Mouse (Mus musculus): ENCODE results near the gene Mgat2.

Gene Mgat2

GRCm38 (mm10) chr12:69181800-69182199 is 2.2 kb upstream of the Mgat2 start:
- DNase-seq, result no peak

GRCm38 (mm10) chr12:69184342-69185295 is 662 bp downstream of the Mgat2 start:
- no peak for DNase-seq

- no peak for DNase-seq
Observed at GRCm38 (mm10) chr12:69185371-69185770, 1.4 kb downstream of the Mgat2 start.

GRCm38 (mm10) chr12:69186811-69187471 is 3.0 kb downstream of the Mgat2 start:
- DNase-seq, result no peak

GRCm38 (mm10) chr12:69190074-69190473 is 6.1 kb downstream of the Mgat2 start:
- DNase-seq, result no peak

- DNase-seq, result no peak
Observed at GRCm38 (mm10) chr12:69190522-69190921, 6.6 kb downstream of the Mgat2 start.

- DNase-seq, result no peak
Observed at GRCm38 (mm10) chr12:69191396-69191795, 7.4 kb downstream of the Mgat2 start.

- DNase-seq, result no peak
Observed at GRCm38 (mm10) chr12:69192637-69193036, 8.7 kb downstream of the Mgat2 start.

- no peak for DNase-seq
Observed at GRCm38 (mm10) chr12:69196444-69197377, 12.8 kb downstream of the Mgat2 start, which contains the start of gene Gm49383. Gene Gm49383 (minus strand): TSS chr12:69197104.

GRCm38 (mm10) chr12:69197378-69198163 is 13.6 kb downstream of the Mgat2 start:
- DNase-seq, result peak; percentile 56 to 62

- peak in 1 of 2 experiments; percentile 52 for DNase-seq
Observed at GRCm38 (mm10) chr12:69198164-69198535, 14.2 kb downstream of the Mgat2 start, which contains the start of gene Dnaaf2. Gene Dnaaf2 (minus strand): TSS chr12:69198429.

- DNase-seq, result no peak
Observed at GRCm38 (mm10) chr12:69198985-69199384, 15.0 kb downstream of the Mgat2 start.

GRCm38 (mm10) chr12:69204052-69204833 is 20.3 kb downstream of the Mgat2 start, which contains the start of gene Gm49384:
Gene Gm49384 (minus strand): TSS chr12:69204267.
- no peak for DNase-seq

- no peak for DNase-seq
Observed at GRCm38 (mm10) chr12:69207396-69207795, 23.4 kb downstream of the Mgat2 start.

GRCm38 (mm10) chr12:69207926-69208325 is 24.0 kb downstream of the Mgat2 start:
- DNase-seq, result no peak

GRCm38 (mm10) chr12:69208520-69208919 is 24.6 kb downstream of the Mgat2 start:
- no peak for DNase-seq

- no peak for DNase-seq
Observed at GRCm38 (mm10) chr12:69210056-69210979, 26.4 kb downstream of the Mgat2 start.

- DNase-seq, result peak in 1 of 2 experiments; percentile 6
Observed at GRCm38 (mm10) chr12:69211057-69211456, 27.1 kb downstream of the Mgat2 start.

GRCm38 (mm10) chr12:69213186-69213777 is 29.3 kb downstream of the Mgat2 start:
- DNase-seq, result no peak

All from thymus, postnatal 36 days (tissue).